Mouse (Mus musculus) heart, embryonic 13.5 days (tissue): ENCODE data around the gene Kif18b. TPM values are rescaled to one million over a fixed set of nuclear protein-coding genes. Genes with fewer than 3 reads are reported as not detected.

ENCODE experiments used
- ATAC-seq: fragments of 200-750 bp; cut with Nextera tagmentation; 2 replicates; pipeline ENCODE4 v1.8.0; 2017; ENCODE audit warnings: moderate TSS enrichment; ENCODE audit not compliant: insufficient number of reproducible peaks, low FRiP score, low TSS enrichment; ENCODE audit errors: extremely low read depth
- H3K27ac ChIP-seq: fragments of 300-500 bp; sonication (generic); replicated peaks from 2 replicates; pipeline ENCODE4 v1.5.1; 2015; ENCODE audit warnings: moderate library complexity, mild to moderate bottlenecking, inconsistent platforms
- H3K27me3 ChIP-seq: fragments of 300-500 bp; sonication (generic); replicated peaks from 2 replicates; pipeline ENCODE4 v1.6.1; 2015; ENCODE audit warnings: mild to moderate bottlenecking, inconsistent platforms
- H3K36me3 ChIP-seq: fragments of 300-500 bp; sonication (generic); 2 replicates; pipeline ENCODE4 v1.6.1; 2015; ENCODE audit warnings: mild to moderate bottlenecking, inconsistent platforms
- H3K4me1 ChIP-seq: fragments of 300-500 bp; sonication (generic); 2 replicates; pipeline ENCODE4 v1.6.1; 2015; ENCODE audit warnings: inconsistent platforms
- H3K4me2 ChIP-seq: fragments of 300-500 bp; sonication (generic); 2 replicates; pipeline ENCODE4 v1.6.1; 2015; ENCODE audit warnings: inconsistent platforms, mild to moderate bottlenecking, moderate library complexity
- H3K4me3 ChIP-seq: fragments of 300-500 bp; sonication (generic); 2 replicates; pipeline ENCODE4 v1.5.1; 2015; ENCODE audit warnings: moderate library complexity, mild to moderate bottlenecking, inconsistent platforms
- H3K9ac ChIP-seq: fragments of 300-500 bp; sonication (generic); 2 replicates; pipeline ENCODE4 v1.6.1; 2015; ENCODE audit warnings: inconsistent platforms, mild to moderate bottlenecking, moderate library complexity
- H3K9me3 ChIP-seq: fragments of 300-500 bp; sonication (generic); 2 replicates; pipeline ENCODE4 v1.6.1; 2016; ENCODE audit warnings: inconsistent platforms
- WGBS: fragments of 180-500 bp; shearing (Covaris S2); methylation state at CpG from one replicate; pipeline ENCODE4 v1.1.7; 2015; ENCODE audit warnings: mixed read lengths; 5-methylcytosine and 5-hydroxymethylcytosine counted together
- polyA plus RNA-seq: library from polyadenylated mRNA; unstranded; fragments of >200 nt; fragmentation: Nextera tagmentation; extraction: Ambion mirVana; gene quantifications from 2 replicates; pipeline ENCODE4 v1.2.1, GENCODE M21; 2015

Gene Kif18b
- 7.0 and 7.3 TPM in 2 replicates for polyA plus RNA-seq

- Histone ChIP-seq H3K4me2 (peak within 1 kb of the TSS; percentile 88), H3K9ac (peak within 1 kb of the TSS; percentile 87), H3K27me3 (0 out of 2 replicates have a peak, but pooled peaks cover 4% of the 10 kb centered on the region), H3K4me1 (peaks cover 33% of the 10 kb centered on the region), H3K4me3 (peak within 1 kb of the TSS; percentile 85), H3K9me3 (no peaks in the 10 kb centered on the region), H3K36me3 (peaks cover 12% of the 10 kb centered on the region; the same call in 1 of the 2 replicates), H3K27ac (peak within 1 kb of the TSS; percentile 92)
- ATAC-seq, result peak; percentile 63; the same call in 1 of the 2 replicates
- under 1% methylated on average over 62 of the region's 62 CpGs for WGBS
These were observed at the start of gene Kif18b for GRCm38 (mm10) chr11:102924557-102925350. Gene Kif18b (minus strand): TSS chr11:102925124.

GRCm38 (mm10) chr11:102972326-102972725 lies 47.4 kb upstream of the Kif18b start:
- H3K9ac ChIP-seq, result no peak overlapping the region
- H3K4me3 ChIP-seq, result no peak overlapping the region
- no peaks in the 10 kb centered on the region for H3K36me3 ChIP-seq
- no peaks in the 10 kb centered on the region for H3K4me1 ChIP-seq
- no peak for ATAC-seq
- H3K4me2 ChIP-seq, result no peak overlapping the region
- peaks cover 55% of the 10 kb centered on the region for H3K27me3 ChIP-seq
- H3K27ac ChIP-seq, result no peak overlapping the region
- WGBS, result 58% methylated on average over 1 of the region's 1 CpGs
- no peaks in the 10 kb centered on the region for H3K9me3 ChIP-seq

- Histone ChIP-seq H3K4me3 (no peak overlapping the region), H3K4me2 (no peak overlapping the region), H3K4me1 (no peaks in the 10 kb centered on the region), H3K36me3 (no peaks in the 10 kb centered on the region), H3K9ac (no peak overlapping the region; the same call in 1 of the 2 replicates), H3K9me3 (no peaks in the 10 kb centered on the region), H3K27me3 (peaks cover 62% of the 10 kb centered on the region), H3K27ac (no peak overlapping the region)
- 46% methylated on average over 5 of the region's 5 CpGs for WGBS
- ATAC-seq, result no peak
These were observed 46.7 kb upstream of the Kif18b start for GRCm38 (mm10) chr11:102971604-102972003.

- peaks cover 69% of the 10 kb centered on the region for H3K27me3 ChIP-seq
- no peak overlapping the region for H3K4me3 ChIP-seq
- WGBS, result 63% methylated on average over 16 of the region's 16 CpGs
- no peak overlapping the region for H3K4me2 ChIP-seq
- no peak overlapping the region for H3K27ac ChIP-seq
- peaks cover 20% of the 10 kb centered on the region for H3K4me1 ChIP-seq
- H3K36me3 ChIP-seq, result no peaks in the 10 kb centered on the region
- no peak for ATAC-seq
- H3K9me3 ChIP-seq, result no peaks in the 10 kb centered on the region
- no peak overlapping the region; the same call in 1 of the 2 replicates for H3K9ac ChIP-seq
These were observed 39.7 kb upstream of the Kif18b start for GRCm38 (mm10) chr11:102964547-102965091.

GRCm38 (mm10) chr11:102963855-102964546 lies 39.1 kb upstream of the Kif18b start:
- 20% methylated on average over 24 of the region's 24 CpGs for WGBS
- H3K4me3 ChIP-seq, result peak overlapping the region; percentile 16; the same call in 1 of the 2 replicates

GRCm38 (mm10) chr11:102963246-102963854 lies 38.4 kb upstream of the Kif18b start:
- Histone ChIP-seq H3K9ac (peak overlapping the region; percentile 69), H3K4me1 (peaks cover 20% of the 10 kb centered on the region), H3K4me2 (peak overlapping the region; percentile 58), H3K9me3 (no peaks in the 10 kb centered on the region), H3K27me3 (peaks cover 61% of the 10 kb centered on the region), H3K4me3 (peak overlapping the region; percentile 16; the same call in 1 of the 2 replicates), H3K27ac (no peak overlapping the region), H3K36me3 (no peaks in the 10 kb centered on the region)
- 8% methylated on average over 16 of the region's 16 CpGs for WGBS
- ATAC-seq, result no peak

More at GRCm38 (mm10) chr11:102963855-102964546, 39.1 kb upstream of the Kif18b start:
- H3K9ac ChIP-seq, result peak overlapping the region; percentile 69
- H3K4me2 ChIP-seq, result peak overlapping the region; percentile 58
- no peaks in the 10 kb centered on the region for H3K9me3 ChIP-seq
- no peaks in the 10 kb centered on the region for H3K36me3 ChIP-seq
- peaks cover 64% of the 10 kb centered on the region for H3K27me3 ChIP-seq
- ATAC-seq, result no peak
- H3K27ac ChIP-seq, result no peak overlapping the region
- peaks cover 20% of the 10 kb centered on the region for H3K4me1 ChIP-seq

- no peak overlapping the region for H3K27ac ChIP-seq
- peak overlapping the region; percentile 69 for H3K9ac ChIP-seq
- WGBS, result 42% methylated on average over 7 of the region's 7 CpGs
- H3K4me3 ChIP-seq, result 0 out of 2 replicates have a peak overlapping the region, but pooled peaks have one; percentile 16
- no peaks in the 10 kb centered on the region for H3K36me3 ChIP-seq
- no peaks in the 10 kb centered on the region for H3K9me3 ChIP-seq
- H3K4me1 ChIP-seq, result peaks cover 20% of the 10 kb centered on the region
- ATAC-seq, result no peak
- H3K4me2 ChIP-seq, result peak overlapping the region; percentile 58
- peaks cover 61% of the 10 kb centered on the region for H3K27me3 ChIP-seq
These were observed 37.9 kb upstream of the Kif18b start for GRCm38 (mm10) chr11:102962861-102963245.

GRCm38 (mm10) chr11:102961082-102961481 lies 36.2 kb upstream of the Kif18b start:
- Histone ChIP-seq H3K4me3 (no peak overlapping the region), H3K4me2 (no peak overlapping the region), H3K9ac (no peak overlapping the region), H3K9me3 (no peaks in the 10 kb centered on the region), H3K4me1 (peaks cover 35% of the 10 kb centered on the region), H3K27ac (no peak overlapping the region), H3K27me3 (peaks cover 50% of the 10 kb centered on the region), H3K36me3 (no peaks in the 10 kb centered on the region)
- WGBS, result 84% methylated on average over 4 of the region's 4 CpGs
- no peak for ATAC-seq

- no peak overlapping the region for H3K9ac ChIP-seq
- peaks cover 41% of the 10 kb centered on the region for H3K27me3 ChIP-seq
- H3K9me3 ChIP-seq, result no peaks in the 10 kb centered on the region
- no peak overlapping the region for H3K27ac ChIP-seq
- ATAC-seq, result no peak
- peaks cover 38% of the 10 kb centered on the region for H3K4me1 ChIP-seq
- no peaks in the 10 kb centered on the region for H3K36me3 ChIP-seq
- H3K4me3 ChIP-seq, result no peak overlapping the region
- 69% methylated on average over 1 of the region's 1 CpGs for WGBS
- no peak overlapping the region for H3K4me2 ChIP-seq
These were observed 33.9 kb upstream of the Kif18b start for GRCm38 (mm10) chr11:102958870-102959269.

- Histone ChIP-seq H3K4me3 (no peak overlapping the region), H3K9ac (no peak overlapping the region), H3K4me2 (no peak overlapping the region), H3K9me3 (no peaks in the 10 kb centered on the region), H3K27ac (no peak overlapping the region), H3K4me1 (peaks cover 34% of the 10 kb centered on the region), H3K36me3 (no peaks in the 10 kb centered on the region), H3K27me3 (peaks cover 40% of the 10 kb centered on the region)
- no peak for ATAC-seq
- WGBS, result 83% methylated on average over 6 of the region's 6 CpGs
These were observed 33.5 kb upstream of the Kif18b start for GRCm38 (mm10) chr11:102958431-102958830.

GRCm38 (mm10) chr11:102957692-102958091 lies 32.8 kb upstream of the Kif18b start:
- ATAC-seq, result no peak
- Histone ChIP-seq H3K9ac (no peak overlapping the region), H3K27me3 (peaks cover 40% of the 10 kb centered on the region), H3K4me2 (no peak overlapping the region), H3K4me3 (no peak overlapping the region), H3K27ac (no peak overlapping the region), H3K36me3 (no peaks in the 10 kb centered on the region), H3K9me3 (no peaks in the 10 kb centered on the region), H3K4me1 (peaks cover 27% of the 10 kb centered on the region)
- WGBS, result 66% methylated on average over 8 of the region's 8 CpGs
